ENCODE assay signal across 11 mouse cellular contexts in genomic region chr6:54332203-54332602, GRCm38 (mm10). TPM values are rescaled to one million over a fixed set of nuclear protein-coding genes. Genes with fewer than 3 reads are reported as not detected.
A peak's percentile ranks its signal among the peaks of the same experiment; 100 is the strongest.
DNase-seq lines count a peak whose midpoint lies in the region; ATAC-seq and TF ChIP-seq lines count a peak whose summit lies in the region.
"Had no signal": no experiment of that assay in that cellular context is flagged by ENCODE, and none has a peak within 500 bp of the region (broad histone marks: within the 10 kb centered on the region; RNA-seq: fewer than 3 reads in every experiment).

No protein-coding gene starts in this region.

- no peak overlapping the region for H3K9ac ChIP-seq in forebrain, embryonic 16.5 days (replicated peaks; ENCODE audit: low read depth, low read length)
- H3K9ac ChIP-seq in stomach, embryonic 14.5 days (replicated peaks; ENCODE audit: low read depth, low read length) = no peak overlapping the region
- H3K9ac ChIP-seq: liver, embryonic 13.5 days had no signal

- DNase-seq in kidney, postnatal 10 days = peak; percentile 11
- DNase-seq in kidney, adult 2 months = no peak
- peak; percentile 80 for DNase-seq in brain, embryonic 14.5 days (ENCODE audit: low read depth)
- DNase-seq in layer of hippocampus, postnatal 25 days (ENCODE audit: extremely low spot score in 1 of 2, low spot score in 1 of 2) = no peak
- DNase-seq in cerebellum, adult 18-20 months = no peak
- no peak for DNase-seq in layer of hippocampus, adult 18-20 months (ENCODE audit: low spot score in 2 of 2)
- DNase-seq: kidney, postnatal 14 days; liver, embryonic 13.5 days; thymus, adult 2 months had no signal

- H3K27me3 ChIP-seq in kidney, adult 2 months (replicated peaks; ENCODE audit: control insufficient read depth, insufficient read depth, low read length) = no peaks in the 10 kb centered on the region
- peaks cover 16% of the 10 kb centered on the region for H3K27me3 ChIP-seq in forebrain, embryonic 16.5 days (replicated peaks; ENCODE audit: control insufficient read depth, insufficient read depth, low read length)
- peaks cover 3% of the 10 kb centered on the region; the same call in 1 of the 2 replicates for H3K27me3 ChIP-seq in stomach, embryonic 14.5 days (ENCODE audit: control insufficient read depth, insufficient read depth, low read length)

- TF ChIP-seq POLR2A in kidney, adult 2 months (IDR thresholded peaks at IDR 0.05; ENCODE audit: low read depth, low read length) = no peak
- TF ChIP-seq POLR2A in brain, embryonic 14.5 days (IDR thresholded peaks at IDR 0.05; ENCODE audit: borderline replicate concordance, extremely low read depth, insufficient read depth, insufficient read length, poor library complexity, severe bottlenecking) = no peak

- H3K9me3 ChIP-seq in forebrain, embryonic 16.5 days (ENCODE audit: control insufficient read depth, low read length) = no peaks in the 10 kb centered on the region
- no peaks in the 10 kb centered on the region for H3K9me3 ChIP-seq in stomach, embryonic 14.5 days (ENCODE audit: control insufficient read depth, low read depth, low read length)
- H3K9me3 ChIP-seq: liver, embryonic 13.5 days had no signal

- H3K4me3 ChIP-seq in kidney, adult 2 months (ENCODE audit: insufficient read depth, low read depth, low read length) = no peak overlapping the region
- no peak overlapping the region for H3K4me3 ChIP-seq in forebrain, embryonic 16.5 days (replicated peaks; ENCODE audit: low read length)
- H3K4me3 ChIP-seq in stomach, embryonic 14.5 days (ENCODE audit: low read depth, low read length) = no peak overlapping the region
- H3K4me3 ChIP-seq: liver, embryonic 13.5 days had no signal

- peak; percentile 32 for ATAC-seq in forebrain, embryonic 16.5 days
- ATAC-seq in stomach, embryonic 14.5 days (ENCODE audit: insufficient number of reproducible peaks, insufficient read depth, low FRiP score, low read depth) = no peak

- H3K27ac ChIP-seq in kidney, adult 2 months (ENCODE audit: insufficient read depth, low read depth, low read length) = no peak overlapping the region
- peak overlapping the region; percentile 61; the same call in 1 of the 2 replicates for H3K27ac ChIP-seq in forebrain, embryonic 16.5 days (ENCODE audit: low read length)
- H3K27ac ChIP-seq in stomach, embryonic 14.5 days (ENCODE audit: low read length) = peak overlapping the region; percentile 7; the same call in 1 of the 2 replicates
- H3K27ac ChIP-seq: liver, embryonic 13.5 days had no signal

- 56% methylated on average over 8 of the region's 8 CpGs for WGBS in kidney, adult 2 months
- 19% methylated on average over 8 of the region's 8 CpGs for WGBS in forebrain, embryonic 16.5 days
- 50% methylated on average over 8 of the region's 8 CpGs for WGBS in stomach, embryonic 14.5 days

- peaks cover 34% of the 10 kb centered on the region for H3K4me1 ChIP-seq in kidney, adult 2 months (ENCODE audit: control insufficient read depth, insufficient read depth, low read length)
- H3K4me1 ChIP-seq in forebrain, embryonic 16.5 days (replicated peaks; ENCODE audit: control insufficient read depth, insufficient read depth, low read length) = peaks cover 33% of the 10 kb centered on the region
- 0 out of 2 replicates have a peak, but pooled peaks cover 3% of the 10 kb centered on the region for H3K4me1 ChIP-seq in stomach, embryonic 14.5 days (ENCODE audit: control insufficient read depth, insufficient read depth, low read length)
- H3K4me1 ChIP-seq: liver, embryonic 13.5 days had no signal

- no peak for TF ChIP-seq CTCF in kidney, adult 2 months (conservative IDR thresholded peaks at IDR 0.05; ENCODE audit: insufficient read depth, insufficient read length, low read depth, low read length)
- no peak for TF ChIP-seq CTCF in brain, embryonic 14.5 days (IDR thresholded peaks at IDR 0.05; ENCODE audit: borderline replicate concordance, extremely low read depth, insufficient read depth, insufficient read length)

- peak overlapping the region; percentile 19 for H3K4me2 ChIP-seq in forebrain, embryonic 16.5 days (ENCODE audit: low read length)
- H3K4me2 ChIP-seq in stomach, embryonic 14.5 days (replicated peaks; ENCODE audit: low read depth, low read length) = no peak overlapping the region
- H3K4me2 ChIP-seq: liver, embryonic 13.5 days had no signal

- no peaks in the 10 kb centered on the region for H3K36me3 ChIP-seq in kidney, adult 2 months (ENCODE audit: control insufficient read depth, insufficient read depth, low read length)
- H3K36me3 ChIP-seq in forebrain, embryonic 16.5 days (ENCODE audit: control insufficient read depth, insufficient read depth) = no peaks in the 10 kb centered on the region
- H3K36me3 ChIP-seq in stomach, embryonic 14.5 days (ENCODE audit: control insufficient read depth, insufficient read depth, low read length) = no peaks in the 10 kb centered on the region
- H3K36me3 ChIP-seq: liver, embryonic 13.5 days had no signal

RNA-seq across cellular contexts. Expression of gene Prr15, which starts 6.6 kb away (rescaled TPM):
- 6.2 and 6.8 TPM in 2 replicates for polyA plus RNA-seq in kidney, adult 2 months (2012; rRNA removed)
- polyA plus RNA-seq in brain, embryonic 14.5 days (2012; rRNA removed) = 1.6 and 1.8 TPM in 2 replicates
- 2.7 and 2.8 TPM in 2 replicates for polyA plus RNA-seq in forebrain, embryonic 16.5 days (2015; fragmentation: Nextera tagmentation; extraction: Ambion mirVana)
- 11.2 and 11.6 TPM in 2 replicates for polyA plus RNA-seq in stomach, embryonic 14.5 days (2014; fragmentation: Nextera tagmentation; extraction: Ambion mirVana)
- total RNA-seq in layer of hippocampus, postnatal 25 days (2021) = under 1 TPM; 0.42 to 0.56 TPM
- 1 to 10 TPM in 1 of 2 experiments, under 1 TPM in 1; 0.74 to 1.0 TPM for total RNA-seq in layer of hippocampus, adult 18-20 months (2021)

Comparison
In these comparisons a context has a peak if more than half of its experiments do, and no peak if none do; other contexts are left out.
1. DNase-seq: peak in kidney, postnatal 10 days (single experiment) and brain, embryonic 14.5 days (single experiment); none in kidney, adult 2 months (single experiment), layer of hippocampus, postnatal 25 days (0 of 2), cerebellum, adult 18-20 months (0 of 2) and layer of hippocampus, adult 18-20 months (0 of 2).